Mouse (Mus musculus) cortical plate, adult 2 months (tissue): ENCODE results near the gene Klf3. TPM values are rescaled to one million over a fixed set of nuclear protein-coding genes. Genes with fewer than 3 reads are reported as not detected.

Experiments
- H3K27ac ChIP-seq: fragments of 200-500 bp; 2 replicates; pipeline ENCODE4 v1.5.1; 2012; ENCODE audit warnings: low read length, control low read depth, inconsistent platforms; ENCODE audit not compliant: insufficient read depth
- H3K4me1 ChIP-seq: fragments of 200-500 bp; 2 replicates; pipeline ENCODE4 v1.6.1; 2011; ENCODE audit warnings: low read length; ENCODE audit not compliant: control insufficient read depth, insufficient read depth
- H3K4me3 ChIP-seq: fragments of 200-500 bp; 2 replicates; pipeline ENCODE4 v1.5.1; 2011; ENCODE audit warnings: mild to moderate bottlenecking, low read length, control low read depth; ENCODE audit not compliant: insufficient read depth
- CTCF ChIP-seq: fragments of 200-500 bp; IDR thresholded peaks from 2 replicates; pipeline ENCODE4 v1.5.1; 2011; ENCODE audit warnings: mild to moderate bottlenecking, control low read depth, low read length; ENCODE audit not compliant: insufficient read depth; ENCODE audit errors: extremely low read depth
- POLR2A ChIP-seq: fragments of 200-500 bp; IDR thresholded peaks from 2 replicates; pipeline ENCODE4 v1.6.1; 2011; ENCODE audit warnings: mild to moderate bottlenecking, low read length, control low read depth; ENCODE audit not compliant: insufficient read depth; ENCODE audit errors: extremely low read depth
- polyA plus RNA-seq: library from polyadenylated mRNA; depleted of rRNA; stranded (reverse); fragments of >200 nt; gene quantifications from 2 replicates; pipeline ENCODE4 v1.2.3, GENCODE M21; 2012

Klf3 gene
- polyA plus RNA-seq, 1 experiment, result 18.7 TPM

- no peaks in the 10 kb centered on the region for H3K4me1 ChIP-seq
- no peak overlapping the region for H3K27ac ChIP-seq
- TF ChIP-seq POLR2A (no peak), CTCF (no peak)
- H3K4me3 ChIP-seq, result no peak overlapping the region
Measured at GRCm38 (mm10) chr5:64853421-64853820, 50.2 kb downstream of the Klf3 start.

- TF ChIP-seq CTCF (no peak), POLR2A (no peak)
- Histone ChIP-seq H3K27ac (no peak overlapping the region), H3K4me3 (no peak overlapping the region), H3K4me1 (no peaks in the 10 kb centered on the region)
Measured at GRCm38 (mm10) chr5:64855199-64855598, 52.0 kb downstream of the Klf3 start.

- TF ChIP-seq CTCF (no peak), POLR2A (no peak)
- H3K4me1 ChIP-seq, result no peaks in the 10 kb centered on the region; the same call in 1 of the 2 replicates
- H3K4me3 ChIP-seq, result no peak overlapping the region
- H3K27ac ChIP-seq, result no peak overlapping the region
Measured at GRCm38 (mm10) chr5:64860900-64861470, 57.8 kb downstream of the Klf3 start.

- TF ChIP-seq CTCF, result no peak
- no peak for TF ChIP-seq POLR2A
- H3K4me1 ChIP-seq, result no peaks in the 10 kb centered on the region; the same call in 1 of the 2 replicates
- H3K4me3 ChIP-seq, result no peak overlapping the region
- no peak overlapping the region for H3K27ac ChIP-seq
Measured at GRCm38 (mm10) chr5:64861471-64862199, 58.4 kb downstream of the Klf3 start.

- Histone ChIP-seq H3K27ac (no peak overlapping the region), H3K4me3 (no peak overlapping the region), H3K4me1 (no peaks in the 10 kb centered on the region; the same call in 1 of the 2 replicates)
- TF ChIP-seq CTCF, result no peak
- TF ChIP-seq POLR2A, result no peak
Measured at GRCm38 (mm10) chr5:64862269-64862668, 59.1 kb downstream of the Klf3 start.

GRCm38 (mm10) chr5:64864699-64865108 lies 61.5 kb downstream of the Klf3 start:
- TF ChIP-seq POLR2A (no peak), CTCF (no peak)
- Histone ChIP-seq H3K4me3 (no peak overlapping the region), H3K4me1 (no peaks in the 10 kb centered on the region; the same call in 1 of the 2 replicates), H3K27ac (no peak overlapping the region)

- H3K4me1 ChIP-seq, result no peaks in the 10 kb centered on the region; the same call in 1 of the 2 replicates
- TF ChIP-seq CTCF (no peak), POLR2A (no peak)
- no peak overlapping the region for H3K4me3 ChIP-seq
- H3K27ac ChIP-seq, result no peak overlapping the region
Measured at GRCm38 (mm10) chr5:64865219-64865964, 62.2 kb downstream of the Klf3 start.

- no peak overlapping the region for H3K27ac ChIP-seq
- no peaks in the 10 kb centered on the region; the same call in 1 of the 2 replicates for H3K4me1 ChIP-seq
- no peak overlapping the region for H3K4me3 ChIP-seq
- TF ChIP-seq CTCF (peak; percentile 63), POLR2A (no peak)
Measured at GRCm38 (mm10) chr5:64866331-64867050, 63.3 kb downstream of the Klf3 start.

GRCm38 (mm10) chr5:64867124-64867523 lies 63.9 kb downstream of the Klf3 start:
- H3K27ac ChIP-seq, result no peak overlapping the region
- no peaks in the 10 kb centered on the region for H3K4me1 ChIP-seq

More at GRCm38 (mm10) chr5:64867124-64867523, 63.9 kb downstream of the Klf3 start:
- no peak overlapping the region for H3K4me3 ChIP-seq
- TF ChIP-seq CTCF, result no peak
- no peak for TF ChIP-seq POLR2A
